ENCODE assay signal across 8 mouse cellular contexts in the genomic region with DNA sequence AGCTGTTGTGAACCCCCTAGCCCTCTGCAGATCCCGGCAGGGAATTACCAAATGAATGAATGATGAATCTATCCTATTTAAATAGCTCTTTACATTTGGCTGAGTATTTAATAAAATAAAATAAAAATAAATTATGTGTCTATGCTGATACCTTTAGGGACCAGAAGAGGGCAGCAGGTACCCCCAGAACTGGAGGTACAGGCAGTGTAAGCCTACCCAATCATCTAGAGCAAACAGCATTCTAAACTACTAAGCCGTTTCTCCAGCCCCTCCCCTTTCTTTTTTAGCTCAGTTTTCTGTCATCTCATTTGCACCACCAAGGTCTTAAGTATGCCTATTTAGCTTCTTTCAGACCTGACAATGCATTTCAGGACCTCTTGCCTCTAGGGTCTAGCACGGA. TPM values are rescaled to one million over a fixed set of nuclear protein-coding genes. Genes with fewer than 3 reads are reported as not detected.
DNase-seq lines count a peak whose midpoint lies in the region; ATAC-seq and TF ChIP-seq lines count a peak whose summit lies in the region.

No protein-coding gene starts in this region.

- no peaks in the 10 kb centered on the region; the same call in 1 of the 2 replicates for H3K4me1 ChIP-seq in cerebellum, adult 2 months (ENCODE audit: control insufficient read depth, insufficient read depth, low read length)
- H3K4me1 ChIP-seq in liver, embryonic 14.5 days (replicated peaks; ENCODE audit: control insufficient read depth in 2 of 2, insufficient read depth in 2 of 2, low read length in 1 of 2), result peaks cover 0 to 13% of the 10 kb centered on the region in 2 experiments; a peak in 2 of 4 replicates
- peaks cover 9% of the 10 kb centered on the region for H3K4me1 ChIP-seq in neural tube, embryonic 15.5 days

- no peak overlapping the region for H3K4me2 ChIP-seq in liver, embryonic 14.5 days (ENCODE audit: low read depth)
- no peak overlapping the region for H3K4me2 ChIP-seq in neural tube, embryonic 15.5 days

- no peak for ATAC-seq in liver, embryonic 14.5 days (ENCODE audit: insufficient read depth)
- ATAC-seq in neural tube, embryonic 15.5 days (ENCODE audit: low FRiP score), result no peak

- no peak for TF ChIP-seq POLR2A in cerebellum, adult 2 months (IDR thresholded peaks at IDR 0.05; ENCODE audit: borderline replicate concordance, insufficient read depth, low read length)

- peak; percentile 50; the same call in 1 of the 2 replicates for TF ChIP-seq CTCF in cerebellum, adult 2 months (IDR thresholded peaks at IDR 0.05; ENCODE audit: borderline replicate concordance, insufficient read depth, low read depth, low read length)
- TF ChIP-seq CTCF in liver, embryonic 14.5 days (IDR thresholded peaks at IDR 0.05; ENCODE audit: low read depth), result peak; percentile 60

- H3K4me3 ChIP-seq in cerebellum, adult 2 months (replicated peaks; ENCODE audit: insufficient read depth, low read depth, low read length), result no peak overlapping the region
- H3K4me3 ChIP-seq in liver, embryonic 14.5 days (ENCODE audit: insufficient read depth in 1 of 2, low read depth in 2 of 2, low read length in 2 of 2), result no peak overlapping the region
- no peak overlapping the region for H3K4me3 ChIP-seq in neural tube, embryonic 15.5 days (replicated peaks)

- no peak for TF ChIP-seq EP300 in liver, embryonic 14.5 days (IDR thresholded peaks at IDR 0.05; ENCODE audit: low read depth)

- H3K9ac ChIP-seq in liver, embryonic 14.5 days (replicated peaks), result no peak overlapping the region
- no peak overlapping the region for H3K9ac ChIP-seq in neural tube, embryonic 15.5 days (replicated peaks)

- no peak overlapping the region for H3K27ac ChIP-seq in cerebellum, adult 2 months (ENCODE audit: insufficient read depth, low read length)
- H3K27ac ChIP-seq in liver, embryonic 14.5 days, result no peak overlapping the region
- H3K27ac ChIP-seq in neural tube, embryonic 15.5 days (replicated peaks), result no peak overlapping the region

- DNase-seq in cerebellum, adult 2 months, result peak in 1 of 2 experiments; percentile 13
- no peak for DNase-seq in cerebellum, adult 11 months
- DNase-seq in left cerebral cortex, postnatal 14 days (ENCODE audit: low spot score in 2 of 2), result peak; percentile 38 to 48
- no peak for DNase-seq in left cerebral cortex, postnatal 10 days (ENCODE audit: extremely low spot score in 1 of 2, low spot score in 2 of 2)
- DNase-seq in brain, adult 2 months (ENCODE audit: low read depth, low spot score), result peak; percentile 61
- peak in 1 of 3 experiments; percentile 27 for DNase-seq in liver, embryonic 14.5 days (ENCODE audit: low read depth in 3 of 3, low spot score in 3 of 3)
- DNase-seq in left cerebral cortex, adult 8-10 months (ENCODE audit: low spot score in 2 of 2), result no peak

- no peaks in the 10 kb centered on the region for H3K9me3 ChIP-seq in liver, embryonic 14.5 days (ENCODE audit: control insufficient read depth, low read length)
- no peaks in the 10 kb centered on the region for H3K9me3 ChIP-seq in neural tube, embryonic 15.5 days (replicated peaks)

- 41% methylated on average over 3 of the region's 3 CpGs for WGBS in cerebellum, adult 2 months
- WGBS in liver, embryonic 14.5 days (ENCODE audit: insufficient replicate concordance), result 25% methylated on average over 3 of the region's 3 CpGs
- WGBS in neural tube, embryonic 15.5 days, result 35% methylated on average over 3 of the region's 3 CpGs

- no peaks in the 10 kb centered on the region for H3K36me3 ChIP-seq in liver, embryonic 14.5 days (replicated peaks; ENCODE audit: control insufficient read depth, insufficient read depth, low read depth)
- H3K36me3 ChIP-seq in neural tube, embryonic 15.5 days, result no peaks in the 10 kb centered on the region

- H3K27me3 ChIP-seq in cerebellum, adult 2 months (ENCODE audit: control insufficient read depth, insufficient read depth, low read length), result no peaks in the 10 kb centered on the region
- H3K27me3 ChIP-seq in liver, embryonic 14.5 days (ENCODE audit: control insufficient read depth, insufficient read depth, low read length), result no peaks in the 10 kb centered on the region
- H3K27me3 ChIP-seq in neural tube, embryonic 15.5 days (replicated peaks), result no peaks in the 10 kb centered on the region; the same call in 1 of the 2 replicates

- intact Hi-C loops in left cerebral cortex, postnatal 14 days (cut with DNase I), result no loop called here
- intact Hi-C loops in left cerebral cortex, postnatal 10 days (cut with DNase I), result no loop called here

RNA-seq across cellular contexts. Expression of a gene that starts 4.9 kb away (rescaled TPM):
- 54.9 and 55.8 TPM in 2 replicates for polyA plus RNA-seq in cerebellum, adult 2 months (2012; rRNA removed)
- total RNA-seq in left cerebral cortex, postnatal 14 days (2021), result 10 to 100 TPM; 57.1 to 60.6 TPM
- 10 to 100 TPM; 55.4 to 57.2 TPM for total RNA-seq in left cerebral cortex, postnatal 10 days (2021)
- polyA plus RNA-seq in liver, embryonic 14.5 days (2012; rRNA removed), result 2.1 and 3.2 TPM in 2 replicates
- 2.6 and 2.8 TPM in 2 replicates for polyA plus RNA-seq in liver, embryonic 14.5 days (2014; fragmentation: Nextera tagmentation; extraction: Ambion mirVana)
- 23.2 and 25.2 TPM in 2 replicates for polyA plus RNA-seq in neural tube, embryonic 15.5 days (2015; fragmentation: Nextera tagmentation; extraction: Ambion mirVana)
- total RNA-seq in left cerebral cortex, adult 8-10 months (2022), result 10 to 100 TPM; 65.1 to 76.5 (median 75.6) TPM

RNA-seq across cellular contexts. Expression of a gene that starts 9.7 kb away (rescaled TPM):
- 316 and 337 TPM in 2 replicates for polyA plus RNA-seq in cerebellum, adult 2 months (2012; rRNA removed)
- total RNA-seq in left cerebral cortex, postnatal 14 days (2021), result 10 to 100 TPM; 86.3 to 86.9 TPM
- total RNA-seq in left cerebral cortex, postnatal 10 days (2021), result 10 to 100 TPM; 81.5 to 86.8 TPM
- 15.4 and 15.7 TPM in 2 replicates for polyA plus RNA-seq in liver, embryonic 14.5 days (2012; rRNA removed)
- polyA plus RNA-seq in liver, embryonic 14.5 days (2014; fragmentation: Nextera tagmentation; extraction: Ambion mirVana), result 8.6 and 9.8 TPM in 2 replicates
- polyA plus RNA-seq in neural tube, embryonic 15.5 days (2015; fragmentation: Nextera tagmentation; extraction: Ambion mirVana), result 62.3 and 65.8 TPM in 2 replicates
- total RNA-seq in left cerebral cortex, adult 8-10 months (2022), result 100 to 1,000 TPM in 2 of 4 experiments, 10 to 100 TPM in 2; 88.3 to 108 (median 95.9) TPM

Comparison
In these comparisons a context has a peak if more than half of its experiments do, and no peak if none do; other contexts are left out.
1. DNase-seq: peak in left cerebral cortex, postnatal 14 days (2 of 2) and brain, adult 2 months (single experiment); none in cerebellum, adult 11 months (single experiment), left cerebral cortex, postnatal 10 days (0 of 2) and left cerebral cortex, adult 8-10 months (0 of 2).